27 mouse cellular contexts compared by ENCODE assay signal in the genomic region with DNA sequence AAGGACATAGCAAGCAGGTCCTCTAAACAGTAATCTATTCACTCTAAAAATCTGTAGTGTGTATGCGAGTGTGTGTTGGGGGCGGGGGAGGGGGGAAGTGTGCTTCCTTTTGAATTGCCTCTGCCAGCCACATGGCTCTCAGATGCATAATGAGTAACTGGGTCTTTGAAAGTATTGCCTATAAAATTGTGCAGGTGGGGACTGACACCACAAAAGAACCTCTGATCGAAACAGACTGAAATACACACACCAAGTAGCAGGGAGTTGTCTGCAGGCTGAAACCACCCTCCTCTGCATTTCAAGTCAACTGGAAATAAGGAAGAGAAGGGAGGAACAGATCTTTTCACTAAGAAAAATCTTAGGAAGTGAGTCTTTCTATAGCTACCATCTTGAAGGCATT.
DNase-seq lines count a peak whose midpoint lies in the region; ATAC-seq and TF ChIP-seq lines count a peak whose summit lies in the region.
"Had no signal": no experiment of that assay in that cellular context is flagged by ENCODE, and none has a peak within 500 bp of the region (broad histone marks: within the 10 kb centered on the region; RNA-seq: fewer than 3 reads in every experiment).

No protein-coding gene starts in this region.

- no peaks in the 10 kb centered on the region for H3K36me3 ChIP-seq in forebrain, embryonic 13.5 days (ENCODE audit: poor library complexity, severe bottlenecking)
- H3K36me3 ChIP-seq in forebrain, postnatal 0 days (ENCODE audit: insufficient read depth), result no peaks in the 10 kb centered on the region
- H3K36me3 ChIP-seq in limb, embryonic 11.5 days (ENCODE audit: control insufficient read depth, insufficient read depth, low read length), result no peaks in the 10 kb centered on the region
- no peaks in the 10 kb centered on the region for H3K36me3 ChIP-seq in limb, embryonic 13.5 days
- H3K36me3 ChIP-seq: embryonic facial prominence, embryonic 13.5 days; embryonic facial prominence, embryonic 15.5 days; forebrain, embryonic 10.5 days; forebrain, embryonic 12.5 days; forebrain, embryonic 15.5 days; G1E had no signal

- H3K4me2 ChIP-seq in forebrain, embryonic 13.5 days, result no peak overlapping the region
- H3K4me2 ChIP-seq in forebrain, postnatal 0 days (ENCODE audit: low read depth), result no peak overlapping the region
- no peak overlapping the region for H3K4me2 ChIP-seq in limb, embryonic 11.5 days (ENCODE audit: low read depth, severe bottlenecking)
- no peak overlapping the region for H3K4me2 ChIP-seq in limb, embryonic 13.5 days (replicated peaks)
- H3K4me2 ChIP-seq: embryonic facial prominence, embryonic 13.5 days; embryonic facial prominence, embryonic 15.5 days; forebrain, embryonic 12.5 days; forebrain, embryonic 15.5 days had no signal

- WGBS in forebrain, embryonic 13.5 days, result 41% methylated on average over 3 of the region's 3 CpGs
- 45% methylated on average over 3 of the region's 3 CpGs for WGBS in forebrain, postnatal 0 days
- WGBS in limb, embryonic 11.5 days, result 36% methylated on average over 3 of the region's 3 CpGs
- 20% methylated on average over 3 of the region's 3 CpGs for WGBS in limb, embryonic 13.5 days

- H3K9me3 ChIP-seq in forebrain, embryonic 13.5 days (replicated peaks), result no peaks in the 10 kb centered on the region
- H3K9me3 ChIP-seq in forebrain, postnatal 0 days (ENCODE audit: low read length), result no peaks in the 10 kb centered on the region
- H3K9me3 ChIP-seq in limb, embryonic 11.5 days (ENCODE audit: control insufficient read depth, low read length), result no peaks in the 10 kb centered on the region
- H3K9me3 ChIP-seq in limb, embryonic 13.5 days, result no peaks in the 10 kb centered on the region
- H3K9me3 ChIP-seq: embryonic facial prominence, embryonic 13.5 days; embryonic facial prominence, embryonic 15.5 days; forebrain, embryonic 10.5 days; forebrain, embryonic 12.5 days; forebrain, embryonic 15.5 days had no signal

- no peak overlapping the region for H3K4me3 ChIP-seq in forebrain, embryonic 13.5 days
- H3K4me3 ChIP-seq in forebrain, postnatal 0 days (ENCODE audit: low read depth, low read length), result no peak overlapping the region
- H3K4me3 ChIP-seq in limb, embryonic 11.5 days (ENCODE audit: low read depth, low read length), result no peak overlapping the region
- H3K4me3 ChIP-seq in limb, embryonic 13.5 days, result no peak overlapping the region
- H3K4me3 ChIP-seq: embryonic facial prominence, embryonic 13.5 days; embryonic facial prominence, embryonic 15.5 days; erythroblast, embryonic 14.5 days; forebrain, embryonic 10.5 days; forebrain, embryonic 12.5 days; forebrain, embryonic 15.5 days had no signal

- no peak overlapping the region for H3K9ac ChIP-seq in forebrain, embryonic 13.5 days
- no peak overlapping the region for H3K9ac ChIP-seq in forebrain, postnatal 0 days
- no peak overlapping the region for H3K9ac ChIP-seq in limb, embryonic 11.5 days (ENCODE audit: low read length)
- no peak overlapping the region for H3K9ac ChIP-seq in limb, embryonic 13.5 days
- H3K9ac ChIP-seq: embryonic facial prominence, embryonic 13.5 days; embryonic facial prominence, embryonic 15.5 days; forebrain, embryonic 12.5 days; forebrain, embryonic 15.5 days had no signal

- H3K27me3 ChIP-seq in forebrain, embryonic 13.5 days, result no peaks in the 10 kb centered on the region
- no peaks in the 10 kb centered on the region for H3K27me3 ChIP-seq in forebrain, postnatal 0 days (ENCODE audit: insufficient read depth, low read length)
- H3K27me3 ChIP-seq in limb, embryonic 11.5 days (ENCODE audit: control insufficient read depth, insufficient read depth, low read length), result no peaks in the 10 kb centered on the region
- no peaks in the 10 kb centered on the region for H3K27me3 ChIP-seq in limb, embryonic 13.5 days
- H3K27me3 ChIP-seq: CH12.LX; embryonic facial prominence, embryonic 13.5 days; embryonic facial prominence, embryonic 15.5 days; forebrain, embryonic 12.5 days; forebrain, embryonic 15.5 days had no signal

- no peak for TF ChIP-seq CTCF in forebrain, postnatal 0 days (IDR thresholded peaks at IDR 0.05; ENCODE audit: low read depth)

- H3K27ac ChIP-seq in forebrain, embryonic 13.5 days, result no peak overlapping the region
- no peak overlapping the region for H3K27ac ChIP-seq in forebrain, postnatal 0 days (ENCODE audit: low read depth, low read length)
- no peak overlapping the region for H3K27ac ChIP-seq in limb, embryonic 11.5 days (replicated peaks; ENCODE audit: low read depth, low read length)
- peak overlapping the region; percentile 39; the same call in 1 of the 2 replicates for H3K27ac ChIP-seq in limb, embryonic 13.5 days
- H3K27ac ChIP-seq: embryonic facial prominence, embryonic 13.5 days; embryonic facial prominence, embryonic 15.5 days; forebrain, embryonic 10.5 days; forebrain, embryonic 12.5 days; forebrain, embryonic 15.5 days had no signal

- 0 out of 2 replicates have a peak, but pooled peaks have one; percentile 30 for ATAC-seq in forebrain, embryonic 13.5 days
- no peak for ATAC-seq in forebrain, postnatal 0 days
- peak; percentile 60; the same call in 1 of the 2 replicates for ATAC-seq in limb, embryonic 11.5 days (ENCODE audit: insufficient number of reproducible peaks, low FRiP score, low TSS enrichment, low read depth)
- ATAC-seq in limb, embryonic 13.5 days (ENCODE audit: low FRiP score, low read depth), result no peak
- ATAC-seq: activated CD4-positive, CD25-positive, alpha-beta regulatory T cell, adult 4 months; CD4-positive, CD25-positive, alpha-beta regulatory T cell, adult 4 months; forebrain, embryonic 15.5 days; Patski had no signal

- DNase-seq in forebrain, postnatal 0 days, result no peak
- DNase-seq in limb, embryonic 11.5 days (ENCODE audit: low spot score), result no peak
- DNase-seq in heart, postnatal 4 days, result no peak
- DNase-seq in lung, postnatal 14 days, result no peak
- DNase-seq in gastrocnemius, adult 8-10 months (ENCODE audit: low spot score in 2 of 2), result no peak
- DNase-seq: adrenal gland, adult 8-10 months; adrenal gland, postnatal 14 days; adrenal gland, postnatal 36 days; B cell, adult 2 months; cerebellum, adult 11-12 months; cerebellum, adult 2 months; cerebellum, adult 9-10 months; cerebellum, postnatal 10 days; cerebellum, postnatal 25 days had no signal

- H3K4me1 ChIP-seq in forebrain, embryonic 13.5 days, result no peaks in the 10 kb centered on the region; the same call in 1 of the 2 replicates
- H3K4me1 ChIP-seq in forebrain, postnatal 0 days (ENCODE audit: insufficient read depth), result no peaks in the 10 kb centered on the region
- H3K4me1 ChIP-seq in limb, embryonic 11.5 days (ENCODE audit: control insufficient read depth, insufficient read depth, low read length), result peaks cover 6% of the 10 kb centered on the region; the same call in 1 of the 2 replicates
- H3K4me1 ChIP-seq in limb, embryonic 13.5 days, result peaks cover 10% of the 10 kb centered on the region
- H3K4me1 ChIP-seq: embryonic facial prominence, embryonic 15.5 days; forebrain, embryonic 15.5 days had no signal

Comparison
In these comparisons a context has a peak if more than half of its experiments do, and no peak if none do; other contexts are left out.
1. ATAC-seq: peak in forebrain, embryonic 13.5 days (single experiment) and limb, embryonic 11.5 days (single experiment); none in forebrain, postnatal 0 days (single experiment) and limb, embryonic 13.5 days (single experiment).